Mouse (Mus musculus) bone marrow, adult 2 months (tissue): Measurements from ENCODE around the gene Acvr2b.

ENCODE experiments used
- CTCF ChIP-seq: fragments of 200-500 bp; IDR thresholded peaks from 2 replicates; pipeline ENCODE4 v1.5.1; 2011; ENCODE audit warnings: low read length, control low read depth; ENCODE audit not compliant: control insufficient read depth, insufficient read depth
- POLR2A ChIP-seq: fragments of 200-500 bp; IDR thresholded peaks from 2 replicates; pipeline ENCODE4 v1.6.1; 2011; ENCODE audit warnings: low read depth, mild to moderate bottlenecking, control low read depth, low read length, borderline replicate concordance; ENCODE audit not compliant: control insufficient read depth

GRCm38 (mm10) chr9:119363229-119363628 lies 38.7 kb upstream of the Acvr2b start:
- no peak for TF ChIP-seq POLR2A
- TF ChIP-seq CTCF = no peak
